Mouse (Mus musculus): ENCODE data around the gene Tbxa2r. TPM values are rescaled to one million over a fixed set of nuclear protein-coding genes. Genes with fewer than 3 reads are reported as not detected.

The Tbxa2r gene
- 14.4 and 18.3 TPM in 2 replicates for polyA plus RNA-seq (2015; fragmentation: Nextera tagmentation; extraction: Ambion mirVana)

GRCm38 (mm10) chr10:81328386-81328785 lies at the start of gene Tbxa2r:
Gene Tbxa2r (plus strand): TSS chr10:81328731.
- 9% methylated on average over 10 of the region's 10 CpGs for WGBS
- H3K4me3 ChIP-seq (replicated peaks): peak within 1 kb of the TSS; percentile 25
- peak; percentile 31; the same call in 1 of the 2 replicates for ATAC-seq (replicated peaks; ENCODE audit: low FRiP score)

GRCm38 (mm10) chr10:81279496-81279895 lies 49.0 kb upstream of the Tbxa2r start:
- peaks cover 20% of the 10 kb centered on the region for H3K4me1 ChIP-seq
- H3K4me2 ChIP-seq: peak overlapping the region; percentile 18; the same call in 1 of the 2 replicates
- WGBS: 31% methylated on average over 10 of the region's 10 CpGs
- peaks cover 8% of the 10 kb centered on the region for H3K36me3 ChIP-seq
- no peak overlapping the region for H3K27ac ChIP-seq
- H3K27me3 ChIP-seq: peaks cover 34% of the 10 kb centered on the region
- no peak for ATAC-seq (replicated peaks; ENCODE audit: low FRiP score)
- H3K9me3 ChIP-seq (replicated peaks): no peaks in the 10 kb centered on the region; the same call in 1 of the 2 replicates
- H3K9ac ChIP-seq: no peak overlapping the region
- no peak overlapping the region for H3K4me3 ChIP-seq (replicated peaks)

More at GRCm38 (mm10) chr10:81328386-81328785, at the start of gene Tbxa2r:
- Histone ChIP-seq H3K27ac (peak within 1 kb of the TSS; percentile 87), H3K4me1 (peaks cover 49% of the 10 kb centered on the region), H3K9me3 (replicated peaks) (no peaks in the 10 kb centered on the region), H3K9ac (peak within 1 kb of the TSS; percentile 14), H3K4me2 (peak within 1 kb of the TSS; percentile 49), H3K36me3 (peaks cover 40% of the 10 kb centered on the region), H3K27me3 (peaks cover 13% of the 10 kb centered on the region; the same call in 1 of the 2 replicates)

- H3K4me3 ChIP-seq (replicated peaks): peak overlapping the region; percentile 56
- no peak overlapping the region for H3K9ac ChIP-seq
- ATAC-seq (replicated peaks; ENCODE audit: low FRiP score): no peak
- H3K4me1 ChIP-seq: peaks cover 52% of the 10 kb centered on the region
- peak overlapping the region; percentile 54 for H3K27ac ChIP-seq
- H3K9me3 ChIP-seq (replicated peaks): no peaks in the 10 kb centered on the region
- peaks cover 49% of the 10 kb centered on the region for H3K27me3 ChIP-seq
- H3K4me2 ChIP-seq: peak overlapping the region; percentile 83
- WGBS: 41% methylated on average over 6 of the region's 6 CpGs
- no peaks in the 10 kb centered on the region for H3K36me3 ChIP-seq
Observed at GRCm38 (mm10) chr10:81284189-81284588, 44.3 kb upstream of the Tbxa2r start.

GRCm38 (mm10) chr10:81284719-81285118 lies 43.8 kb upstream of the Tbxa2r start:
- no peaks in the 10 kb centered on the region for H3K9me3 ChIP-seq (replicated peaks)
- H3K4me3 ChIP-seq (replicated peaks): peak overlapping the region; percentile 56
- no peaks in the 10 kb centered on the region for H3K36me3 ChIP-seq
- ATAC-seq (replicated peaks; ENCODE audit: low FRiP score): peak; percentile 29; the same call in 1 of the 2 replicates
- peak overlapping the region; percentile 54 for H3K27ac ChIP-seq
- 0 out of 2 replicates have a peak overlapping the region, but pooled peaks have one; percentile 42 for H3K9ac ChIP-seq
- H3K27me3 ChIP-seq: peaks cover 46% of the 10 kb centered on the region
- 7% methylated on average over 17 of the region's 17 CpGs for WGBS
- peak overlapping the region; percentile 83 for H3K4me2 ChIP-seq
- peaks cover 50% of the 10 kb centered on the region for H3K4me1 ChIP-seq

GRCm38 (mm10) chr10:81285694-81286450 lies 42.7 kb upstream of the Tbxa2r start:
- peak overlapping the region; percentile 56 for H3K4me3 ChIP-seq (replicated peaks)
- H3K4me1 ChIP-seq: peaks cover 62% of the 10 kb centered on the region
- peaks cover 51% of the 10 kb centered on the region for H3K27me3 ChIP-seq
- H3K9me3 ChIP-seq (replicated peaks): no peaks in the 10 kb centered on the region
- H3K9ac ChIP-seq: peak overlapping the region; percentile 42
- H3K4me2 ChIP-seq: peak overlapping the region; percentile 83
- H3K27ac ChIP-seq: peak overlapping the region; percentile 45; the same call in 1 of the 2 replicates
- no peaks in the 10 kb centered on the region for H3K36me3 ChIP-seq
- peak; percentile 75 for ATAC-seq (replicated peaks; ENCODE audit: low FRiP score)
- 2% methylated on average over 53 of the region's 54 CpGs for WGBS

- H3K4me3 ChIP-seq (replicated peaks): peak overlapping the region; percentile 56; the same call in 1 of the 2 replicates
- no peak for ATAC-seq (replicated peaks; ENCODE audit: low FRiP score)
- H3K9ac ChIP-seq: no peak overlapping the region
- no peaks in the 10 kb centered on the region for H3K9me3 ChIP-seq (replicated peaks)
- H3K4me1 ChIP-seq: peaks cover 68% of the 10 kb centered on the region
- H3K27me3 ChIP-seq: peaks cover 55% of the 10 kb centered on the region
- H3K36me3 ChIP-seq: no peaks in the 10 kb centered on the region
- H3K27ac ChIP-seq: no peak overlapping the region
- WGBS: 39% methylated on average over 6 of the region's 6 CpGs
- no peak overlapping the region for H3K4me2 ChIP-seq
Observed at GRCm38 (mm10) chr10:81286586-81286985, 41.9 kb upstream of the Tbxa2r start.

GRCm38 (mm10) chr10:81287513-81288157 lies 40.9 kb upstream of the Tbxa2r start:
- WGBS: 59% methylated on average over 8 of the region's 8 CpGs
- Histone ChIP-seq H3K4me2 (peak overlapping the region; percentile 26; the same call in 1 of the 2 replicates), H3K9ac (no peak overlapping the region)

GRCm38 (mm10) chr10:81288601-81289000 lies 39.9 kb upstream of the Tbxa2r start:
- no peak overlapping the region for H3K27ac ChIP-seq

More at GRCm38 (mm10) chr10:81287513-81288157, 40.9 kb upstream of the Tbxa2r start:
- peak overlapping the region; percentile 46 for H3K27ac ChIP-seq
- peaks cover 72% of the 10 kb centered on the region for H3K4me1 ChIP-seq
- H3K27me3 ChIP-seq: peaks cover 52% of the 10 kb centered on the region
- H3K9me3 ChIP-seq (replicated peaks): no peaks in the 10 kb centered on the region
- H3K36me3 ChIP-seq: no peaks in the 10 kb centered on the region
- no peak overlapping the region for H3K4me3 ChIP-seq (replicated peaks)
- ATAC-seq (replicated peaks; ENCODE audit: low FRiP score): no peak

GRCm38 (mm10) chr10:81289278-81289677 lies 39.3 kb upstream of the Tbxa2r start:
- H3K36me3 ChIP-seq: no peaks in the 10 kb centered on the region
- H3K9ac ChIP-seq: no peak overlapping the region
- H3K4me2 ChIP-seq: peak overlapping the region; percentile 17
- 4% methylated on average over 7 of the region's 7 CpGs for WGBS
- no peak overlapping the region for H3K4me3 ChIP-seq (replicated peaks)
- no peak for ATAC-seq (replicated peaks; ENCODE audit: low FRiP score)
- peaks cover 70% of the 10 kb centered on the region for H3K4me1 ChIP-seq
- H3K27me3 ChIP-seq: peaks cover 38% of the 10 kb centered on the region
- H3K27ac ChIP-seq: no peak overlapping the region
- H3K9me3 ChIP-seq (replicated peaks): no peaks in the 10 kb centered on the region

More at GRCm38 (mm10) chr10:81288601-81289000, 39.9 kb upstream of the Tbxa2r start:
- H3K4me1 ChIP-seq: peaks cover 70% of the 10 kb centered on the region
- no peak overlapping the region for H3K9ac ChIP-seq
- WGBS: 38% methylated on average over 6 of the region's 6 CpGs
- no peak overlapping the region for H3K4me3 ChIP-seq (replicated peaks)
- no peak for ATAC-seq (replicated peaks; ENCODE audit: low FRiP score)
- H3K36me3 ChIP-seq: no peaks in the 10 kb centered on the region
- H3K27me3 ChIP-seq: peaks cover 45% of the 10 kb centered on the region
- peak overlapping the region; percentile 26; the same call in 1 of the 2 replicates for H3K4me2 ChIP-seq
- H3K9me3 ChIP-seq (replicated peaks): no peaks in the 10 kb centered on the region

- Histone ChIP-seq H3K27me3 (peaks cover 33% of the 10 kb centered on the region), H3K4me2 (peak overlapping the region; percentile 45), H3K4me3 (replicated peaks) (no peak overlapping the region), H3K36me3 (no peaks in the 10 kb centered on the region), H3K4me1 (peaks cover 70% of the 10 kb centered on the region), H3K27ac (no peak overlapping the region), H3K9ac (no peak overlapping the region), H3K9me3 (replicated peaks) (no peaks in the 10 kb centered on the region)
- ATAC-seq (replicated peaks; ENCODE audit: low FRiP score): no peak
- 60% methylated on average over 14 of the region's 14 CpGs for WGBS
Observed at GRCm38 (mm10) chr10:81289811-81290210, 38.7 kb upstream of the Tbxa2r start.

- Histone ChIP-seq H3K9ac (peak overlapping the region; percentile 21), H3K9me3 (replicated peaks) (no peaks in the 10 kb centered on the region), H3K4me1 (peaks cover 66% of the 10 kb centered on the region), H3K27me3 (peaks cover 25% of the 10 kb centered on the region), H3K36me3 (no peaks in the 10 kb centered on the region), H3K4me3 (replicated peaks) (peak overlapping the region; percentile 33), H3K4me2 (peak overlapping the region; percentile 45), H3K27ac (peak overlapping the region; percentile 76)
- 13% methylated on average over 24 of the region's 24 CpGs for WGBS
- no peak for ATAC-seq (replicated peaks; ENCODE audit: low FRiP score)
Observed at GRCm38 (mm10) chr10:81290698-81291460, 37.7 kb upstream of the Tbxa2r start.
